Mouse (Mus musculus) colon, adult 2 months (tissue): ENCODE measurements around the gene Cd5. TPM values are rescaled to one million over a fixed set of nuclear protein-coding genes. Genes with fewer than 3 reads are reported as not detected.

Experiments
- polyA plus RNA-seq: library from polyadenylated mRNA; depleted of rRNA; stranded (reverse); fragments of >200 nt; gene quantifications from 2 replicates; pipeline ENCODE4 v1.2.3, GENCODE M21; 2012; rRNA removed

The Cd5 gene
- polyA plus RNA-seq: 0.84 and 1.2 TPM in 2 replicates

DNA sequence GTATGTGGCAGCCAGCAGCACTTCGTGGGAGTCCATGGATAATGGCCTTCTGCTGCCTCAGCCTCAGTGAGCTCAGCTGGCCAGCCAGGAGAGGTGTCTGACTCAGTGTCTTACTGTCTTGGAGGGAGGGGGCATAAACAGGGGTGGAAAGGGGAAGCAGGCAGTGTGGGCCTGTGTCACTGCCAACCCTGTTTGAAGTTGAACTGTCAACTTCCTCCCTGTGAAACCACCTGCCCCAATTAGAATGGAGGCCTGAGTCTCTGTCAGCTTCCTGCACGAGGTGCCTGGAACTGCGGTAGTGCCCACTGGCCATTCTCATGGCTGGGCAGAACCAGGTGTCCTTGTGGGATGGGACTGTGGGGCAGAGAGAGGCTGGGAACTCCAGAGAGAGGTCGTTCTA is at the start of gene Cd5:
Gene Cd5 (minus strand): TSS at position 192 of the 400 bp plus-strand sequence.

GRCm38 (mm10) chr19:10688537-10689352 is 50.1 kb downstream of the Cd5 start, which contains the start of gene Vps37c:
Gene Vps37c, plus strand, starts transcription at chr19:10688735.

GRCm38 (mm10) chr19:10677915-10678771 is 60.7 kb downstream of the Cd5 start, which contains the start of gene Pga5:
Gene Pga5, minus strand, starts transcription at chr19:10678071.

Other genes starting within 250 kb of the Cd5 start
- 23.7 and 26.0 TPM in 2 replicates for gene Cpsf7, start 213.7 kb downstream of the Cd5 start, polyA plus RNA-seq
- 15.4 and 15.9 TPM in 2 replicates for gene Sdhaf2, start 212.9 kb downstream of the Cd5 start, polyA plus RNA-seq
- gene Tmem216, start 182.8 kb downstream of the Cd5 start, polyA plus RNA-seq: 9.4 and 9.7 TPM in 2 replicates
- gene Cyb561a3, start 161.8 kb downstream of the Cd5 start, polyA plus RNA-seq: 39.9 and 52.5 TPM in 2 replicates
- 4.5 and 6.0 TPM in 2 replicates for gene Tmem138, start 161.6 kb downstream of the Cd5 start, polyA plus RNA-seq
- gene Ddb1, start 133.7 kb downstream of the Cd5 start, polyA plus RNA-seq: 72.4 and 75.5 TPM in 2 replicates
- 14.1 and 14.2 TPM in 2 replicates for gene Tkfc, start 133.3 kb downstream of the Cd5 start, polyA plus RNA-seq
- 0.13 and 0.47 TPM in 2 replicates for gene Vwce, start 104.8 kb downstream of the Cd5 start, polyA plus RNA-seq
- not detected in 2 replicates for gene Pga5, start 60.9 kb downstream of the Cd5 start, polyA plus RNA-seq
- 60.5 and 79.4 TPM in 2 replicates for gene Vps37c, start 50.3 kb downstream of the Cd5 start, polyA plus RNA-seq
- 1.4 TPM in 2 replicates for gene Cd6, start 91.1 kb upstream of the Cd5 start, polyA plus RNA-seq
- 6.3 and 6.8 TPM in 2 replicates for gene Slc15a3, start 100.7 kb upstream of the Cd5 start, polyA plus RNA-seq
- 14.4 and 16.5 TPM in 2 replicates for gene Tmem132a, start 130.9 kb upstream of the Cd5 start, polyA plus RNA-seq
- gene Tmem109, start 143.0 kb upstream of the Cd5 start, polyA plus RNA-seq: 76.2 and 84.3 TPM in 2 replicates
- gene Prpf19, start 156.2 kb upstream of the Cd5 start, polyA plus RNA-seq: 180 and 181 TPM in 2 replicates
- 0.64 and 0.81 TPM in 2 replicates for gene Zp1, start 181.6 kb upstream of the Cd5 start, polyA plus RNA-seq
- 0.24 and 0.59 TPM in 2 replicates for gene Ptgdr2, start 198.2 kb upstream of the Cd5 start, polyA plus RNA-seq
- 3.9 and 5.6 TPM in 2 replicates for gene Ccdc86, start 210.3 kb upstream of the Cd5 start, polyA plus RNA-seq
- gene Ms4a10, start 235.7 kb upstream of the Cd5 start, polyA plus RNA-seq: 2.8 and 3.0 TPM in 2 replicates